Mouse (Mus musculus) retina, postnatal 7 days (tissue): Measurements from ENCODE around the gene Habp2.
"Not testable (repeated sequence)": the region's sequence is repeated elsewhere in the genome, so short reads cannot be mapped to it uniquely, and the experiment has no call there.

Experiments used
- DNase-seq: peaks from one replicate; pipeline ENCODE4 v3.0.0-alpha.2; 2012; ENCODE audit warnings: low read depth, low spot score

Habp2 gene

GRCm38 (mm10) chr19:56357374-56357708 is 70.4 kb downstream of the Habp2 start:
- DNase-seq = not testable (repeated sequence)

- no peak for DNase-seq
Observed at GRCm38 (mm10) chr19:56358890-56359289, 72.0 kb downstream of the Habp2 start.

- no peak for DNase-seq
Observed at GRCm38 (mm10) chr19:56363721-56364460, 77.0 kb downstream of the Habp2 start.

- DNase-seq = no peak
Observed at GRCm38 (mm10) chr19:56364563-56364962, 77.6 kb downstream of the Habp2 start.

GRCm38 (mm10) chr19:56366168-56366567 is 79.2 kb downstream of the Habp2 start:
- DNase-seq = no peak

GRCm38 (mm10) chr19:56366625-56367024 is 79.7 kb downstream of the Habp2 start:
- DNase-seq = no peak

GRCm38 (mm10) chr19:56367778-56368177 is 80.8 kb downstream of the Habp2 start:
- DNase-seq = no peak

GRCm38 (mm10) chr19:56368912-56369311 is 82.0 kb downstream of the Habp2 start:
- DNase-seq = no peak
